Mouse (Mus musculus): ENCODE measurements around the gene Ehd2. TPM values are rescaled to one million over a fixed set of nuclear protein-coding genes. Genes with fewer than 3 reads are reported as not detected.

Ehd2 gene
- polyA plus RNA-seq (2014; fragmentation: Nextera tagmentation; extraction: Ambion mirVana), result 16.3 and 23.4 TPM in 2 replicates

DNA sequence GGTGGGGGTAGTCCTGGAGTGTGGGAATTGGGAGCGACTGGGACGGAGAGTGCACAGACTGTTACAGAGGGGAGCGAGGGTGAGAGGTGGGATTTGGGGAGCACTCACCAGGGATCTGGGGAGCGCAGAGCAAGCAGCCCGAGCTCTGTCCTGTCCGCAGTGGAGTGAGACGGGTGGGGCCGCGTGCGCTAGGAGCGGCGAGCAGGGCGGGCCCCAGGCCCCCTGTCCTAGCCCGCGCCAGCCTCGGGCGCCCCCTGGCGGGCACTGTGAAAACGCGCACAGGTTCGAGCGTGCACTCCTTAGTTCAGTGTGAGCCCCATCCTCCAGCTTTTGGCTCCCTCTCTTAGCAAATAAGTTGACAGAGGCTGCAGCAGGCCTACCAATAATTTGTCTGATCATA lies at the start of gene Ehd2:
TSS of gene Ehd2 (minus strand) at position 256 of the 400 bp plus-strand sequence.
- peak within 1 kb of the TSS; percentile 70 for H3K4me2 ChIP-seq
- ATAC-seq (replicated peaks; ENCODE audit: insufficient number of reproducible peaks, low FRiP score, low TSS enrichment), result peak; percentile 76
- no peaks in the 10 kb centered on the region for H3K27me3 ChIP-seq (ENCODE audit: control insufficient read depth, insufficient read depth, low read length)
- H3K4me1 ChIP-seq (ENCODE audit: control insufficient read depth, insufficient read depth, low read length), result peaks cover 8% of the 10 kb centered on the region
- under 1% methylated on average over 15 of the region's 22 CpGs for WGBS (ENCODE audit: insufficient replicate concordance)
- peaks cover 11% of the 10 kb centered on the region for H3K36me3 ChIP-seq (ENCODE audit: control insufficient read depth, insufficient read depth, low read length)
- H3K4me3 ChIP-seq (ENCODE audit: low read depth, low read length), result peak within 1 kb of the TSS; percentile 45
- H3K9ac ChIP-seq (ENCODE audit: low read depth, low read length), result peak within 1 kb of the TSS; percentile 68
- H3K27ac ChIP-seq (ENCODE audit: low read depth, low read length), result no peak within 1 kb of the TSS
- no peaks in the 10 kb centered on the region; the same call in 1 of the 2 replicates for H3K9me3 ChIP-seq (replicated peaks; ENCODE audit: control insufficient read depth, low read length)

DNA sequence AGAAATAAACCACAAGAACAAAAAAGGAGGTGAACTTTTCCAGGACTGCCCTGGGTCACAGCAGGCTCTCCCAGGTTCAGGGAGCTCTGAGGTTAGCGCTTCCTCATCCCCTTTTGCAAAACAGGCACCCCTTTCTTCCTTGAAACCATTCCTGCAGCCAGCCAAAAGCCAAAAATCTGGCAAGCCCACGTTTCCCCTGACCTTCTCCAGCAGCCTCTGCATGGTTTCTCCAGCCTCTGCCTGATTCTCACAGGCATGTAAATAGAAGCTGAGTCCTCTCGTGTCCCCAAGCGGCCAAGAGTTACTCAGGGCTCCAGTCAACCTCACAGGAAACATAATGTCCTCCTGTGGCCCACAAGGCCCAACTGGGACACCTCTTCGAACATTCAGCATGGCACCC lies 48.0 kb upstream of the Ehd2 start:
- ATAC-seq (replicated peaks; ENCODE audit: insufficient number of reproducible peaks, low FRiP score, low TSS enrichment), result no peak
- Histone ChIP-seq H3K27me3 (ENCODE audit: control insufficient read depth, insufficient read depth, low read length) (no peaks in the 10 kb centered on the region), H3K9me3 (replicated peaks; ENCODE audit: control insufficient read depth, low read length) (no peaks in the 10 kb centered on the region), H3K36me3 (ENCODE audit: control insufficient read depth, insufficient read depth, low read length) (no peaks in the 10 kb centered on the region), H3K9ac (ENCODE audit: low read depth, low read length) (no peak overlapping the region), H3K4me2 (no peak overlapping the region), H3K4me3 (ENCODE audit: low read depth, low read length) (no peak overlapping the region), H3K27ac (ENCODE audit: low read depth, low read length) (no peak overlapping the region), H3K4me1 (ENCODE audit: control insufficient read depth, insufficient read depth, low read length) (peaks cover 5% of the 10 kb centered on the region; the same call in 1 of the 2 replicates)
- 80% methylated on average over 5 of the region's 5 CpGs for WGBS (ENCODE audit: insufficient replicate concordance)

- peaks cover 5% of the 10 kb centered on the region; the same call in 1 of the 2 replicates for H3K4me1 ChIP-seq (ENCODE audit: control insufficient read depth, insufficient read depth, low read length)
- no peaks in the 10 kb centered on the region for H3K9me3 ChIP-seq (replicated peaks; ENCODE audit: control insufficient read depth, low read length)
- H3K27ac ChIP-seq (ENCODE audit: low read depth, low read length), result no peak overlapping the region; the same call in 1 of the 2 replicates
- no peak overlapping the region for H3K9ac ChIP-seq (ENCODE audit: low read depth, low read length)
- no peaks in the 10 kb centered on the region for H3K27me3 ChIP-seq (ENCODE audit: control insufficient read depth, insufficient read depth, low read length)
- H3K4me3 ChIP-seq (ENCODE audit: low read depth, low read length), result no peak overlapping the region
- ATAC-seq (replicated peaks; ENCODE audit: insufficient number of reproducible peaks, low FRiP score, low TSS enrichment), result no peak
- H3K4me2 ChIP-seq, result no peak overlapping the region
- H3K36me3 ChIP-seq (ENCODE audit: control insufficient read depth, insufficient read depth, low read length), result no peaks in the 10 kb centered on the region
- 80% methylated on average over 8 of the region's 8 CpGs for WGBS (ENCODE audit: insufficient replicate concordance)
These were observed 47.3 kb upstream of the Ehd2 start for GRCm38 (mm10) chr7:16014521-16015175.

DNA sequence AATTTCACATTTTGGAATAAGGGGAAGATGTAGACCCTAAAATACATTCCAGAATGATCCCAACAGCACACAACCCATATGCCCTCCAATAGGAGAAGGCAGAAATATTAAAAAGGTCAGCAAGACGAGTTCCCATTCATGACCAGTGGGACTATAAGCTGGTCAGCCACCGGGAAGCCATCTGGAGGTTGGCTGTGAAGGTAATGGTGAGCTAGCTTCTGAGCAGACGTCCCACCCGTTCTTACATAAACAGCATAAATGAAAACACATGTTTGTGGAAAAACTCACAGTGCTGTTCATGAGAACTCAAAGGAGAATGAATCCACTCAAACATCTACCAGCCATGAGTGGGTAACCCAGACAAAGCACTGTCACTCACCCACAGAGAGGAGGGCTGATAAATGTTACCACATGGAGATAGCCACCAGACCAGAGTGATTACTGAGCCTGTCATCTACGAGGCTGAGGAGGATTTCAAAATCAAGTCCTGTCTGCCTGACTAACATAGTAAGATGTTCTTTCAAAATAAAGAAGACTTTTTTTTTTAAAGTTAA lies 46.4 kb upstream of the Ehd2 start:
- H3K9me3 ChIP-seq (replicated peaks; ENCODE audit: control insufficient read depth, low read length), result no peaks in the 10 kb centered on the region
- H3K27me3 ChIP-seq (ENCODE audit: control insufficient read depth, insufficient read depth, low read length), result no peaks in the 10 kb centered on the region
- H3K4me1 ChIP-seq (ENCODE audit: control insufficient read depth, insufficient read depth, low read length), result peaks cover 5% of the 10 kb centered on the region; the same call in 1 of the 2 replicates
- H3K9ac ChIP-seq (ENCODE audit: low read depth, low read length), result no peak overlapping the region
- no peak overlapping the region for H3K27ac ChIP-seq (ENCODE audit: low read depth, low read length)
- no peak for ATAC-seq (replicated peaks; ENCODE audit: insufficient number of reproducible peaks, low FRiP score, low TSS enrichment)
- no peak overlapping the region for H3K4me3 ChIP-seq (ENCODE audit: low read depth, low read length)
- WGBS (ENCODE audit: insufficient replicate concordance), result 68% methylated on average over 5 of the region's 5 CpGs
- H3K4me2 ChIP-seq, result no peak overlapping the region
- H3K36me3 ChIP-seq (ENCODE audit: control insufficient read depth, insufficient read depth, low read length), result no peaks in the 10 kb centered on the region

DNA sequence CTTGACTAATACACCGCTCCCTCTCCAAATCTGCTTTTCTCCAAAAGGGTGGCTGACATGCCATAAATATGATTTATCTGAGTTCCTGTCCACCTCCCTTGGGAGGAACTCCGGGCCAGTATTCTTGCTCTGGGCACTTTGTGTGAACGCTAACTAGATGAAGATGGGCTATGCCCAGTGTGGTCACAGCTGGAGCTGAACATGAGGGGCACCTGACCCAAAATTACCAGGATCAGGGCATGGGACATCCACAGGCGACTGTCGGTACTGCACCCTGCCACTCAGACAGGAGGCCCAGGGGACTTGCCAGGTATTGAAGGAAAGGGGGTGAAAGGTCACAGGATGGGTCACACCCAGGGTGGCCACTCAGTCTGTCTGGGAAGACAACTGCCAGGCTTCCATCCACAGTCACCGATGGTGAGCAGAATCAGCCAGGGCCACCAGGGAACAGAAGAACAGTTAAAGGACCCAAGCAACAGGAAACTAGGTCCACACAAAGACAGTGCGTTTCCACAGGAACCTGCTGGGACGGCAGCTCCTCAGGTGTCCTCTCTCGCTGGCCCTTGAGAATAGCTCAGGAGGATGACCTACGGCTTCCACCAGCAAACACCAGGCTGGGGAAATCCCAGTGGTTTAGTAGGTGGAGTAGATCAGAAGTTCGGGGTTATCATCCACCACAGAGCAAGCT lies 45.4 kb upstream of the Ehd2 start:
- Histone ChIP-seq H3K4me1 (ENCODE audit: control insufficient read depth, insufficient read depth, low read length) (peaks cover 5% of the 10 kb centered on the region; the same call in 1 of the 2 replicates), H3K4me3 (ENCODE audit: low read depth, low read length) (no peak overlapping the region), H3K9ac (ENCODE audit: low read depth, low read length) (no peak overlapping the region), H3K9me3 (replicated peaks; ENCODE audit: control insufficient read depth, low read length) (no peaks in the 10 kb centered on the region), H3K36me3 (ENCODE audit: control insufficient read depth, insufficient read depth, low read length) (no peaks in the 10 kb centered on the region), H3K4me2 (no peak overlapping the region), H3K27me3 (ENCODE audit: control insufficient read depth, insufficient read depth, low read length) (no peaks in the 10 kb centered on the region), H3K27ac (ENCODE audit: low read depth, low read length) (no peak overlapping the region)
- ATAC-seq (replicated peaks; ENCODE audit: insufficient number of reproducible peaks, low FRiP score, low TSS enrichment), result 0 out of 2 replicates have a peak, but pooled peaks have one; percentile 28
- 74% methylated on average over 11 of the region's 11 CpGs for WGBS (ENCODE audit: insufficient replicate concordance)

GRCm38 (mm10) chr7:16011418-16012085 lies 44.2 kb upstream of the Ehd2 start:
- no peaks in the 10 kb centered on the region for H3K27me3 ChIP-seq (ENCODE audit: control insufficient read depth, insufficient read depth, low read length)
- no peaks in the 10 kb centered on the region for H3K9me3 ChIP-seq (replicated peaks; ENCODE audit: control insufficient read depth, low read length)
- H3K4me2 ChIP-seq, result no peak overlapping the region
- no peak for ATAC-seq (replicated peaks; ENCODE audit: insufficient number of reproducible peaks, low FRiP score, low TSS enrichment)
- H3K9ac ChIP-seq (ENCODE audit: low read depth, low read length), result no peak overlapping the region
- no peak overlapping the region for H3K27ac ChIP-seq (ENCODE audit: low read depth, low read length)
- peaks cover 5% of the 10 kb centered on the region; the same call in 1 of the 2 replicates for H3K4me1 ChIP-seq (ENCODE audit: control insufficient read depth, insufficient read depth, low read length)
- WGBS (ENCODE audit: insufficient replicate concordance), result 70% methylated on average over 7 of the region's 7 CpGs
- H3K4me3 ChIP-seq (ENCODE audit: low read depth, low read length), result no peak overlapping the region
- no peaks in the 10 kb centered on the region for H3K36me3 ChIP-seq (ENCODE audit: control insufficient read depth, insufficient read depth, low read length)

DNA sequence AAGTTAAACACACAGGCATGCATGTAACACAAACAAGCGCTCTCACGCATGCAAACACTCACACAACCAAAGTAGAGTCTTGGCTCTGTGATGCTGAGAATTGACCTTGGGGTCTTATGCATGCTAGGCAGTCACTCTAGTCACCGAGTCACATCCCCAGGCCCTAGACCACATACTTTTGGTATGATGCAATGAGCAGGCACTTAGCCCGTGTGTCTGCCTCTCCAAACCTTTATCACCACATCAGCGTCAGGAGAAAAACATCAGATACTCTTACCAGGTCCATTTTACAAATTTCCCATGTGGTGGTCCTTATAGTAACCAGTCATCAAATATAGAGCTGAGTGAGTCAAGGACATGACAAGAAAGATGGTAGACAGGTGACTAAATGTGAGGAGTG lies 43.3 kb upstream of the Ehd2 start:
- H3K4me3 ChIP-seq (ENCODE audit: low read depth, low read length), result no peak overlapping the region
- peaks cover 5% of the 10 kb centered on the region; the same call in 1 of the 2 replicates for H3K4me1 ChIP-seq (ENCODE audit: control insufficient read depth, insufficient read depth, low read length)
- H3K27ac ChIP-seq (ENCODE audit: low read depth, low read length), result no peak overlapping the region
- ATAC-seq (replicated peaks; ENCODE audit: insufficient number of reproducible peaks, low FRiP score, low TSS enrichment), result no peak
- H3K27me3 ChIP-seq (ENCODE audit: control insufficient read depth, insufficient read depth, low read length), result no peaks in the 10 kb centered on the region
- H3K9ac ChIP-seq (ENCODE audit: low read depth, low read length), result no peak overlapping the region
- H3K4me2 ChIP-seq, result no peak overlapping the region
- no peaks in the 10 kb centered on the region for H3K36me3 ChIP-seq (ENCODE audit: control insufficient read depth, insufficient read depth, low read length)
- WGBS (ENCODE audit: insufficient replicate concordance), result 59% methylated on average over 5 of the region's 5 CpGs
- no peaks in the 10 kb centered on the region for H3K9me3 ChIP-seq (replicated peaks; ENCODE audit: control insufficient read depth, low read length)

DNA sequence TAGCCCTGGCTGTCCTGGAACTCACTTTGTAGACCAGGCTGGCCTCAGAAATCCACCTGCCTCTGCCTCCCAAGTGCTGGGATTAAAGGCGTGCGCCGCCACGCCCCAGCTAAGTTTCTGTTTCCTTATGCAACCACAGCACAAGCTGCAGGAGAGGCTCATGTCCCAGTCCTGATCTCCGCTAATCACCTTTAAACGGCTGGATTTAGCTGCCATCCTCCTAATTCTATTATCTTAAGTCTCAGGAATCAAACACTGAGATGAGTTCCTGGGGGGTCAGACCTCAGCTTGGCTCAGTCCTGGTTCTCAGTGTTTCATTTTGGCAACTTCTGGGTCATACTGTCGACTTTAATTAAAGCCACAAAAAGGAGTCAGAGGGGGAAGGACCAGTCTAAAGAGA lies 42.3 kb upstream of the Ehd2 start:
- Histone ChIP-seq H3K36me3 (ENCODE audit: control insufficient read depth, insufficient read depth, low read length) (no peaks in the 10 kb centered on the region), H3K4me2 (no peak overlapping the region), H3K9ac (ENCODE audit: low read depth, low read length) (no peak overlapping the region), H3K4me1 (ENCODE audit: control insufficient read depth, insufficient read depth, low read length) (peaks cover 5% of the 10 kb centered on the region; the same call in 1 of the 2 replicates), H3K27me3 (ENCODE audit: control insufficient read depth, insufficient read depth, low read length) (no peaks in the 10 kb centered on the region), H3K4me3 (ENCODE audit: low read depth, low read length) (no peak overlapping the region), H3K9me3 (replicated peaks; ENCODE audit: control insufficient read depth, low read length) (no peaks in the 10 kb centered on the region), H3K27ac (ENCODE audit: low read depth, low read length) (no peak overlapping the region)
- 89% methylated on average over 7 of the region's 7 CpGs for whole genome bisulfite sequencing (ENCODE audit: insufficient replicate concordance)
- no peak for ATAC-seq (replicated peaks; ENCODE audit: insufficient number of reproducible peaks, low FRiP score, low TSS enrichment)

Data from heart, embryonic 11.5 days (tissue).